Mouse (Mus musculus): ENCODE measurements around the gene Mertk. TPM values are rescaled to one million over a fixed set of nuclear protein-coding genes. Genes with fewer than 3 reads are reported as not detected.

Mertk gene
- polyA plus RNA-seq, 1 experiment = 11.0 TPM

DNA sequence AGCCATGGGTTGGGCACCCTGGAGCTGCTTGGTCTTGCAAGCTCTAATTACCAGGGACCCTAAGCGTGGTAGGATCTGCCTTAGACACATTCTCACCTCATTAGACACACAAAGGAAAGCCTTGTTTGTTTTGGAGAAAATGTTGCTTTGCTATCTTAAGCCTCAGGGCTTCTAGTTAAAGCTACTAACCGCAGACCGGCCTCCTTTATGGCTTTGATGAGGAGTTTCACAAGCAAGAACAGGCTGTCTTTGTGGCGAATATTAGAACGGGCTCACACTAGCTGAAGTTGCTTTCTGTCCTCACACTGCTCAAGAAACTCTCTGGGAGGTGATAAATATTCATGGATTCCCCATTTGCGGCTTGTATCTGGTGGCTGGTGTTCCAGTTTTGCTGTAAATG, 10.5 kb downstream of the Mertk start:
- Histone ChIP-seq H3K36me3 (ENCODE audit: control insufficient read depth, insufficient read depth, low read length) (peaks cover 18% of the 10 kb centered on the region), H3K4me1 (ENCODE audit: control insufficient read depth, insufficient read depth, insufficient read length, low read length) (peaks cover 32% of the 10 kb centered on the region), H3K27ac (ENCODE audit: insufficient read depth, low read depth, low read length) (peak overlapping the region; percentile 94), H3K27me3 (ENCODE audit: control insufficient read depth, insufficient read depth, low read length) (no peaks in the 10 kb centered on the region), H3K4me3 (ENCODE audit: low read depth, low read length) (no peak overlapping the region)
- WGBS = 61% methylated on average over 6 of the region's 6 CpGs
- TF ChIP-seq POLR2A (IDR thresholded peaks at IDR 0.05; ENCODE audit: low read depth, low read length) (no peak), CTCF (IDR thresholded peaks at IDR 0.05; ENCODE audit: extremely low read depth, insufficient read length, insufficient replicate concordance, low read depth, low read length) (no peak)

- TF ChIP-seq POLR2A (IDR thresholded peaks at IDR 0.05; ENCODE audit: low read depth, low read length) (no peak), CTCF (IDR thresholded peaks at IDR 0.05; ENCODE audit: extremely low read depth, insufficient read length, insufficient replicate concordance, low read depth, low read length) (no peak)
- Histone ChIP-seq H3K27me3 (ENCODE audit: control insufficient read depth, insufficient read depth, low read length) (no peaks in the 10 kb centered on the region), H3K4me1 (ENCODE audit: control insufficient read depth, insufficient read depth, insufficient read length, low read length) (peaks cover 38% of the 10 kb centered on the region), H3K27ac (ENCODE audit: insufficient read depth, low read depth, low read length) (peak overlapping the region; percentile 94), H3K36me3 (ENCODE audit: control insufficient read depth, insufficient read depth, low read length) (peaks cover 10% of the 10 kb centered on the region), H3K4me3 (ENCODE audit: low read depth, low read length) (no peak overlapping the region)
- 26% methylated on average over 6 of the region's 6 CpGs for WGBS
Observed at GRCm38 (mm10) chr2:128710609-128711008, 11.9 kb downstream of the Mertk start.

GRCm38 (mm10) chr2:128712940-128713339, 14.2 kb downstream of the Mertk start:
- Histone ChIP-seq H3K36me3 (ENCODE audit: control insufficient read depth, insufficient read depth, low read length) (peaks cover 13% of the 10 kb centered on the region), H3K4me1 (ENCODE audit: control insufficient read depth, insufficient read depth, insufficient read length, low read length) (peaks cover 54% of the 10 kb centered on the region), H3K27me3 (ENCODE audit: control insufficient read depth, insufficient read depth, low read length) (no peaks in the 10 kb centered on the region), H3K4me3 (ENCODE audit: low read depth, low read length) (no peak overlapping the region), H3K27ac (ENCODE audit: insufficient read depth, low read depth, low read length) (no peak overlapping the region)
- WGBS = 62% methylated on average over 6 of the region's 6 CpGs
- TF ChIP-seq CTCF (IDR thresholded peaks at IDR 0.05; ENCODE audit: extremely low read depth, insufficient read length, insufficient replicate concordance, low read depth, low read length) = no peak
- no peak for TF ChIP-seq POLR2A (IDR thresholded peaks at IDR 0.05; ENCODE audit: low read depth, low read length)

DNA sequence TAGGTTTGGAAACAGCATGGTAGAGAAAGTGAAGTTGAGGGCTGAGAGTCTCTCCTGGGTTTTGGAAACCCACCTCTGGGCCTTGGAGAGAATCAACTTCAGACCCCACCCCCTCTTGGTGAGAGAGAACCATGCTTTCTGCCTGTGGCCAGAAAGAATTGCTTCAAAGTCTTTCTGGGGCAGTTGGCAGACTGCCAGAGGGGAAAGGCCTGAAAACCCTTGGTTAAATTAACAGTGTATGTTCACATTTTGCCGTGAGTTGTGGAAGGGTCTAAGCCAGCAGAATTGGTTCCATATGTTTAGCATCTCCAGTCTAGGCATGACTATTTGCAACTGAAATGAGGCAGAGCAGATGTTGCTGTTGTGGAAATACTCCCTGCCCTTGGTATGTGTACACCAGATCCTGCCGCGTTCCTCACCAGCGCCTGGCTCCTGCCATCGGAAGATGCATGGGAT, 14.8 kb downstream of the Mertk start:
- 33% methylated on average over 5 of the region's 5 CpGs for WGBS
- peak overlapping the region; percentile 91 for H3K27ac ChIP-seq (ENCODE audit: insufficient read depth, low read depth, low read length)
- peaks cover 13% of the 10 kb centered on the region for H3K36me3 ChIP-seq (ENCODE audit: control insufficient read depth, insufficient read depth, low read length)
- TF ChIP-seq CTCF (IDR thresholded peaks at IDR 0.05; ENCODE audit: extremely low read depth, insufficient read length, insufficient replicate concordance, low read depth, low read length) (no peak), POLR2A (IDR thresholded peaks at IDR 0.05; ENCODE audit: low read depth, low read length) (no peak)
- peaks cover 54% of the 10 kb centered on the region for H3K4me1 ChIP-seq (ENCODE audit: control insufficient read depth, insufficient read depth, insufficient read length, low read length)
- no peaks in the 10 kb centered on the region for H3K27me3 ChIP-seq (ENCODE audit: control insufficient read depth, insufficient read depth, low read length)
- no peak overlapping the region for H3K4me3 ChIP-seq (ENCODE audit: low read depth, low read length)

DNA sequence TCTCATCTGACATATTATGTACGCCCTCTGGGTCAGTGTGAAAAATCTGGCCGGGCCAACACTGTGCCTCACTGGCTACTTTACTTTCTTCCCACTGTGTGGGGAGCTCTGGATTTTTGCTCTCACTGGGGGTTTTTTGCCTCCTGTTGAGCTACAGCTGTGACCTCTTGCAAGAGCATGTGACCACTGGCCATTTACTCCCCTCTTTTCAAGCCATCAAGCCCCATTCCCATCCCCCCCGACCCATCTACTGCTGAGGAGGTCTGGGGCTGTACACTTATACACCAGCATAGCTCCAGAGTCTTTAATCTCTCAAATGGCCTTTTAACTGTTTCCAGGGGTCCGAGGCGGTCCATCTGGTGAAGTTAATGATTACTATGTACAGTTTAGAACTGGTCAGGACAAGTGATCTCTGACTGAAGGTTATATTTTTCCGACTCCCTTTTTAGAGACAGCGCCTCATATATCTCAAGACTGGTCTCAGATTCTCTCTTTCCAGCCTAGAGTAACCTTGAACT, 16.0 kb downstream of the Mertk start:
- 27% methylated on average over 7 of the region's 7 CpGs for WGBS
- H3K27me3 ChIP-seq (ENCODE audit: control insufficient read depth, insufficient read depth, low read length) = no peaks in the 10 kb centered on the region
- no peak for TF ChIP-seq POLR2A (IDR thresholded peaks at IDR 0.05; ENCODE audit: low read depth, low read length)
- peak overlapping the region; percentile 91 for H3K27ac ChIP-seq (ENCODE audit: insufficient read depth, low read depth, low read length)
- peaks cover 16% of the 10 kb centered on the region for H3K36me3 ChIP-seq (ENCODE audit: control insufficient read depth, insufficient read depth, low read length)
- no peak overlapping the region for H3K4me3 ChIP-seq (ENCODE audit: low read depth, low read length)
- peaks cover 51% of the 10 kb centered on the region for H3K4me1 ChIP-seq (ENCODE audit: control insufficient read depth, insufficient read depth, insufficient read length, low read length)

GRCm38 (mm10) chr2:128715979-128716378, 17.2 kb downstream of the Mertk start:
- TF ChIP-seq POLR2A (IDR thresholded peaks at IDR 0.05; ENCODE audit: low read depth, low read length) = no peak
- no peak for TF ChIP-seq CTCF (IDR thresholded peaks at IDR 0.05; ENCODE audit: extremely low read depth, insufficient read length, insufficient replicate concordance, low read depth, low read length)
- Histone ChIP-seq H3K4me1 (ENCODE audit: control insufficient read depth, insufficient read depth, insufficient read length, low read length) (peaks cover 47% of the 10 kb centered on the region), H3K4me3 (ENCODE audit: low read depth, low read length) (no peak overlapping the region), H3K27ac (ENCODE audit: insufficient read depth, low read depth, low read length) (peak overlapping the region; percentile 91), H3K36me3 (ENCODE audit: control insufficient read depth, insufficient read depth, low read length) (peaks cover 16% of the 10 kb centered on the region), H3K27me3 (ENCODE audit: control insufficient read depth, insufficient read depth, low read length) (no peaks in the 10 kb centered on the region)
- WGBS = 56% methylated on average over 1 of the region's 1 CpGs

DNA sequence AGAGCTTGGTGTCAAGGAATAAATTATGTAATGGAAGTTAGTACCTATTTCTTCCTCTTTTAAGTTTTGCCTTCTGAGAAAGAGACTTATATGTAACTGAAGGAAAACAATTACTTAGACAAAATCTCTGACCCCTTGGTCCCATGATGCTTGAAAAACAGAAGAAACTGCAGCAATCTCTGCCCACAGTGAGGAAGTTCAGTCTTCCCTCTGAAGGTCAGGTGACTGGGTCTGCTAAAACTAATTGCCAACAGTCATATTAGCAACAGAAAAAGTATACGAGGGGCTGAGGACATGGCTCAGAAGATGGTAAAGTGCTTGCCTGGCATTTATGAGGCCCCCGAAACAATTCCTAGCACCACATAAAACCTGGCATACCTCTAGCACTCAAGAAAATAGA, 20.6 kb downstream of the Mertk start:
- TF ChIP-seq CTCF (IDR thresholded peaks at IDR 0.05; ENCODE audit: extremely low read depth, insufficient read length, insufficient replicate concordance, low read depth, low read length) (no peak), POLR2A (IDR thresholded peaks at IDR 0.05; ENCODE audit: low read depth, low read length) (no peak)
- Histone ChIP-seq H3K36me3 (ENCODE audit: control insufficient read depth, insufficient read depth, low read length) (peaks cover 18% of the 10 kb centered on the region), H3K27me3 (ENCODE audit: control insufficient read depth, insufficient read depth, low read length) (no peaks in the 10 kb centered on the region), H3K4me3 (ENCODE audit: low read depth, low read length) (no peak overlapping the region), H3K27ac (ENCODE audit: insufficient read depth, low read depth, low read length) (no peak overlapping the region), H3K4me1 (ENCODE audit: control insufficient read depth, insufficient read depth, insufficient read length, low read length) (peaks cover 36% of the 10 kb centered on the region)
- 92% methylated on average over 2 of the region's 2 CpGs for WGBS

Data from small intestine, adult 2 months (tissue).